Mouse (Mus musculus) neutrophil, adult 65 days (primary cell): Measurements from ENCODE around the gene Kcp. TPM values are rescaled to one million over a fixed set of nuclear protein-coding genes. Genes with fewer than 3 reads are reported as not detected.

Source experiments
- total RNA-seq: library from RNA; stranded (reverse); gene quantifications from 2 replicates; pipeline ENCODE4 v1.2.4, GENCODE M21; 2023

Kcp gene
- not detected in 2 replicates for total RNA-seq

GRCm38 (mm10) chr6:29507447-29508309, at the start of gene Kcp:
Gene Kcp, minus strand, starts transcription at chr6:29507952.

DNA sequence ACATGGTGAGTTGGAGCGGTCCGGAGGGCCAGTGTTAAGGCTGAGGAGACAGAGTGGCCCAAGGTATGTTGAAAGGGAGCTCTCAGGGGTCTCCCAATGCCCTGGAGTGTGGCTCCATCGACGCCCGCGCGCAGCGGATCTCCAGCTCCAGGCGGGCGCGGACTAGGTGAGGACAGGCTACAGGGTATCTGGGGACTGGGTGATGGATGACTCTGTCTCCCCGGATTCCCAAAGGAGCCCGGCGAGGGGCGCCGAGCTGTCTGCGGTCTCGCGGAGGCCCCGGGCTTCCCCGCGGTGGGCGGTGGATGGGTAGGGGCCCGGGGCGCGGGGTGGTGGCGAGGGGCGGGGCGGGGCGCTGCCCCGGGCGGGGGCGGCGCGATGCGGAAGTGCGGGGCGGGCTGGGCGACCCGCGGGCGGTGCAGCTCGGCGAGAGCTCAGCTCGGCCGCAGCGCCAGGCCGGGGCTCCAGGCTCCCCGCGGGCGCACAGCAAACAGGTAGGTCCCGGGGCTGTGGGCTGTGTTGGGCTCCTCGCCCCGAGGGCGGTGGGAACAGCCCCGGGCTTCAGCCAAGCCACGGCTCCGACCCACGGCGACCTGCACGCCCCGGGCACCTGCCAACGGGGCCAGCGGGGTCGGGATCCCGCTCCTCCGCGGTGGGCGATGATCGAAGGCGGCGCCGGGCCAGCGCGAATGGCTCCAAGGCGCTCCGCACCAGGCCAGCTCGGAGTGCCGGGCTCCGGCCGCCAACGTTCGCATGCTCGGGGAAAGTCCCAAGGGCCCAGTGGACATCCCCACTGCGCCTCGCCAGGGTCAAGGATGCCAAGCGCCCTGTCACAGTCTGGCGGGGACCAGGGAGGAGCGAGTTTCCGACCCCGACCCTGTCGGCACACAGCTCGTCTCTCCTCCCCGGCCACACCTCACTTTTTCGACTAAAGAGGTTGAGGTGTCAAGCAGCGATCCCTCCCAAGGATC, 18.8 kb upstream of the Kcp start, which contains the start of gene Irf5:
TSS of gene Irf5 (plus strand) at position 345 of the 971 bp plus-strand sequence.

GRCm38 (mm10) chr6:29471137-29471536, 36.6 kb downstream of the Kcp start, which contains the start of gene Atp6v1fnb:
Gene Atp6v1fnb, plus strand, starts transcription at chr6:29471437.

GRCm38 (mm10) chr6:29467583-29468354, 40.0 kb downstream of the Kcp start, which contains the start of gene Atp6v1f:
Gene Atp6v1f, plus strand, starts transcription at chr6:29467718.

DNA sequence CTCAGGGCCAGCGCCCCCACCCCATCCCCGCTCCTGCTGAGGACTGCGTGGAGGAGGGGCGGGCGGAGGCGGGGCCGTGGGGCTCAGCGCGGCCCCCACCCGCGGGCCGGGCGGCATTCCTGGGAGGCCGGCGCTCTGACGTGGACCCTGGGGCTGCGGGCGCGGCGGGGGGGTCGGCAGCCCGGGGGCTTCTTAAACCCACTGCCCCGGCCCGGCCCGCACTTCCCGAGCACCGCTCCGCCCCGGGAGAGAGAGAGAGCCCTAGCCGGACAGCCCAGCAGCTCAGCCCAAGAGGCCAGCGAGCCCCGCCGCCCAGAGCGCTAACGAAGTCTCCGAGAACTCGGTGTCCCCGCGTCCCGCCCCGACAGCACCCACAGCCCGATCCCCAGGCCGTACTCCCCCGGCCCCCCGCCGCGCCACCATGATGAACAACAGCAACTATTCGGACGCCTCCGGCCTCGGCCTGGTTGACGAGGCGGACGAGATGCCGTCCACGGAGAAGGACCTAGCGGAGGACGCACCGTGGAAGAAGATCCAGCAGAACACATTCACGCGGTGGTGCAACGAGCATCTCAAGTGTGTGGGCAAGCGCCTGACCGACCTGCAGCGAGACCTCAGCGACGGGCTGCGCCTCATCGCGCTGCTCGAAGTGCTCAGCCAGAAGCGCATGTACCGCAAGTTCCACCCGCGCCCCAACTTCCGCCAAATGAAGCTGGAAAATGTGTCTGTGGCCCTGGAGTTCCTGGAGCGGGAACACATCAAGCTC, 74.5 kb downstream of the Kcp start, which contains the start of gene Flnc:
TSS of gene Flnc (plus strand) at position 219 of the 766 bp plus-strand sequence.

Other genes starting within 250 kb of the Kcp start
- 5.3 and 9.7 TPM in 2 replicates for gene Hilpda, start 235.5 kb downstream of the Kcp start, total RNA-seq
- not detected in 2 replicates for gene Fam71f2, start 228.4 kb downstream of the Kcp start, total RNA-seq
- gene Fam71f1, start 188.8 kb downstream of the Kcp start, total RNA-seq, result not detected in 2 replicates
- 36.3 and 37.3 TPM in 2 replicates for gene Calu, start 159.9 kb downstream of the Kcp start, total RNA-seq
- not detected in 2 replicates for gene Opn1sw, start 119.5 kb downstream of the Kcp start, total RNA-seq
- not detected in 2 replicates for gene Ccdc136, start 111.6 kb downstream of the Kcp start, total RNA-seq
- not detected in 2 replicates for gene Flnc, start 74.7 kb downstream of the Kcp start, total RNA-seq
- gene Atp6v1f, start 40.2 kb downstream of the Kcp start, total RNA-seq, result 138 and 155 TPM in 2 replicates
- gene Atp6v1fnb, start 36.5 kb downstream of the Kcp start, total RNA-seq, result 2.5 TPM in 2 replicates
- 91.2 and 107 TPM in 2 replicates for gene Irf5, start 18.7 kb upstream of the Kcp start, total RNA-seq
- 56.1 and 89.3 TPM in 2 replicates for gene Tnpo3, start 101.9 kb upstream of the Kcp start, total RNA-seq
- gene Tspan33, start 186.3 kb upstream of the Kcp start, total RNA-seq, result 1.5 and 2.7 TPM in 2 replicates
- 0.52 and 1.3 TPM in 2 replicates for gene Smo, start 227.6 kb upstream of the Kcp start, total RNA-seq